Mouse (Mus musculus): ENCODE results near the gene Cln5.

The Cln5 gene

DNA sequence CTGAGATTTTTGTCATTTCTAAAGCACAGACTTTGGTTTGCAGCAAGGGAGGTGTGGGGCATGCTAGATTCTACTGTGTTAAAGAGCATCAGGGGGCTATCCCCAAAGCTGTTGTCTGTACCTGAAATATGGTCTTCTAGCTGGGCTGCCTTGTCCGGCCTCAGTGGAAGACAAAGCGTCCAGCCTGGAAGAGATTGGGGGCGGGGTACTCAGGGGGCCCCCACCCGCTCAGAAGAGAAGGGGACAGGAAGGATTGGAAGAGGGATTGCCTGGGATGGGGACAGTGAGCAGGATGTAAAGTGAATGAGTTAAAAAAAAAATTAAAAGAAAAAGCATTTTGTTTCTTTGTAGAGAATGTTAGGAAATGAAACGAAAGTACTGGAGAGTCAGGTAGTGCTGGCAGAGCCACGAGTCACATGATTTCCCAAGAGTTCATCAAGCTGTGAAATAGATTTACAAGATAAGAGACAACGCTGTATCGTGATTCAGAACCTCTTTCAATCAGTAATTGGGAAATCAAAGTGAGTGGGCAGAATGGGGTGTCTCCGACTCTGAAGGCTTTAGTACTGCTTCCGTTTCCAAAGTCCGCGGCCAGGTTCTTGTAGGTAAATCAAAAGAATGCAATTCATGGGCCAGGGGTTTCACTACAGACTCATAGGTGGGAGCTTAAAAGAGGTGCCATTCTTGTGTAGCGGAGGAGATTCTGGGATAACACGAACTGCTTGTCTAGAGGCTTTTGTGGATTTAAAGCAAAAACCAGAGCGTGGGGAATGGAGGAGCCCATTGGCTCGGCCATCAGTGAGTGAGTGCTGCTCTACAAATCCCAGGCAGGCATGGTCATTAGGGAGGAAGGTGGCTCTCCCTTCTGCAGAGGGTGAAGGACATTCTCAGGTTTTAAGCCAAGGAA is 8.2 kb downstream of the Cln5 start:
- no peak for DNase-seq (ENCODE audit: extremely low spot score, low read depth, low spot score)

DNA sequence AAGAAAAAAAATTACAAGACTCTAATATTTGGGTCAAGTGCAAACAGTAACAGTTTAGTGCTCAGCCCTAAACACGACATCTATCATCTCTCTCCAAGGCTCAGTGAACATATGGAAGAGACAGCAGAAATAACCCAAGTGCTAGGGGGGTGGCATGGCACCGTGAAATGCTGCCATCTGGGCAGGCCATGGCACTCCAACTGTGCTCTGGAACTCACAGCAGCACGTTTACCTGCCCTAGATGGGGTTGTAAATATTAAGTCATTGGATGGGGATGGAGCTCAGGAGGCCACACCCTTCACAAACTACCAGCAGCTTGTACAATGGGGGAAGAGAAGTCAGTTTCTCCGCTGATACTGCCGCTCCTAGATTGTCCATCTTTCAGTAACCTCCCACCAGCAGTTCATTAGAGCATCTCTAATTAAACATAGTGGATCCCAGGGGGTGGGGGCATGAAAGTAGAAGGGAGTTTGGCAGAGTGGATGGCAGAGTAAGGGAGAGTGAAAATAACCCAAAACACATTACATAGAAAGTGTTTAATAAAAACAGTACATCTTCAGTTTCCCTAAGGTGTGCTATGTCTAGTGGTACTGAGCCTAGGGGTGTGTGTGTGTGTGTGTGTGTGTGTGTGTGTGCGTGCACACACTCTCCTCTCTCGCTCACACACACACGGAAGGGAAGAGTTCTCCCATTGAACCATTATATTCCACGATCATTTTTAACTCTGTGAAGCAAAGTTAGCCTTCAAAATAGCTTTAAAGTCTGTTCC is 9.4 kb downstream of the Cln5 start:
- DNase-seq (ENCODE audit: extremely low spot score, low read depth, low spot score), result no peak

DNA sequence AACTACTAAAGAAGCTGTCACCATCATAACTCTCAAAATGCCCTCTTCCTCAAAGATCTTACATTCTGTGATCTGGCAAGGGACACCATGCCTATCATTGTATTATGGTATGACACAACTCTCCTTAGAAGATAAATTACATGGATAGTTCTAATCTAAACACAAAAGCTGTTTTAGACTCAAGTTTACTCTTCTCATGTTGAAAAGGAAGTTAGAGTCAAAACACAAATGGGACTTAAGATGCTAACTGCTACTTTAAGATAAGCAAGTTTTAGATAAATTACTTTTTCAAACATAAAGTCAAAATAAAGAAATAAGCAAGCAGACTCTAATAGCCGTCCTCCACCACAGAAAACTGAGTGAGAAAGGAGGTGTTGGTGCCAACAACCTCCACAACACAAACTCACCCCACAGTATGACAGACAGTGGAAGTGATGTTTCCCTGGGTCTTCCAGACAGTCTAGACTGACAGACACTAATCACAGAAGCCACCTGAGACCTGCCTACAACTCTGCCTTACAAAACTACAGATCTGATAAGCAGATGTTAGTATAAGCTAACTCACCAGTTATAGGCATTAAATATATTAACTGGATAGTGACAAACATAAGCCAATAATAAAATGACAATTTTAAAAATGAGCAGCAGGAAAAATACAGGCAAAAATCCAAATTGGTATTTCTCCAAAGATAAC is 16.0 kb downstream of the Cln5 start:
- no peak for DNase-seq (ENCODE audit: extremely low spot score, low read depth, low spot score)

DNA sequence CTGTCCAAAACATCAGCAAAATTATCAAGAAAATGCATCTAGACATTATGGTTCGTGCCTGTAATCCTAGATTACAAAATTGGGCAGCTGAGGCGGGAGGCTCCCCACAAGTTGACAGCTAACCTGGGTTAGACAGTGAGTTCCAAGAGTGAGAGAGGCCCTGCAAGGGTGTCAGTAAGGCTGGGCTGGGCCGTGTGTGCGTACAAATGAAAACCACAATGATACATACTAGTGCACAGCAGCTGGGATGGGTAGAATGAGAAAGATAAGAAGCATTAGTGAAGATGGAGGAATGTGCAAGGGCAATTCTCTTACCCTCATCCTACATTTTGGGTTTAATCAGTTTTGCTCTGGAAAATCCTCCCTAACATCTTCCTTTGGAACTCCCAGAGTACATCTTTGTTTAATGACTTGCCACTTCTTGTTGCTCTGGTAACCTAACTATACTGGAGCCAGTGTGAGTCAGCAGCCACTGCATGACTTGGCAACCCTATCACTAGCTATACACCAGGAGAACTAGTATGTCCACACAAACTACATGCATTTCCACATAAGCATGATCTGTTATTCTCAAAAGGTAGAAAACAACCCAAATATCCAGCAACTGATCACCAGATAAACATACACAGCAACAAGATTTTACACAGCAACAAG is 16.8 kb downstream of the Cln5 start:
- no peak for DNase-seq (ENCODE audit: extremely low spot score, low read depth, low spot score)

DNA sequence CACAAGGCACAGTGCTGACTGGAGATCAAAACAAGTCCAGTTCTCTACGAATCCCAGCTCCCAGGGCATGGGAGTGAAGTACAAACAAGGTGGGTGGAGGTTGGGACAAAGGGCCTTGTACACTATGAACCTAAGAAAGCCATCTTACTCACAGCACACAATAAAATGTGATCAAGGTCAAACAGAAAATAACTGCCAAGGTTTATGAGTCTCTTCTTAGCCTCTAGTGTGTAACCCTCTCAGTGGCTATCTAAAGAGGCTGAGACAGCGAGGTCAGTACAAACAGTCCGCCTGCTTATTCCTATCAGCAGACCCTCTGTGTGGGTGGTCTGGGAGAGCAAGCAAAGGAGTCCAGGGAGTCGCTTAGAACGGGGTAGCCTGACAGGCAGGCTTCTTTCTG is 17.8 kb downstream of the Cln5 start:
- DNase-seq (ENCODE audit: extremely low spot score, low read depth, low spot score), result no peak

DNA sequence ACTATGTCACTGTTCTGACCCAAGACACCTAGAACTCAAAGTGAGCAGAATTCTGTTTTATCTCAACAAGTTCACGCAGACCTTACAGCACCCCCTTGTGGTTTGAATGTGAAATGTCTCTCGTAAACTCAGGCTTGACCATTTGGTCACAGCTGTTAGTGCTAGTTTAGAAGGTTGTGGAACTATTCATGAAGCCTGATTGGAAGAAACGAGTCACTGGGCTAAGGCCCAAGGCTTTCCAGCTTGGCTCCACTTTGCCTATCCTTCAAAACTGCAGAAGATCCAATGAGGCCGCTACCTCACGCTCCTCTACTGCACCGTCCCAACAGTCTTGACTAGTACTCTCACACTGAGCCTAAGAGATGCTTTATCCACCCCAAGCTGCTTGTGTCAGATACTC is 18.6 kb downstream of the Cln5 start:
- DNase-seq (ENCODE audit: extremely low spot score, low read depth, low spot score), result peak; percentile 33

DNA sequence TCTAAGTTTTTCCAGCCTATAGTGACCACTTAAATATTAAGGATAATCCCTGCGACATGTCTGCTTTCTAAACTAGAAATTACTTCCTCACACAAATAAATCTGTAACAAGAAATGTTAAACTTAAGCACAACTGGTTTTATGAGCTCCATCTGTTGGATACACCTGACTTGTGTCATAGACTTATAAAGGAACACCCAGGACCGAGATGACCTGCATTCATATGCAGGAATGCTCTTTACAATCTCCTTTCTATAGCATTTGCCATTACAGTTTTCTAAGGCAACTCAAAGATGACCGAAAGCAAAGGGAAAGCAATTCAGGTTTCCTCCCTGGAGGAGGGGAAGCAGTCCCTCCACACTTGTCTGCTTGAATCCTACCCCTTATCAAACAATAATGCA is 23.2 kb downstream of the Cln5 start:
- no peak for DNase-seq (ENCODE audit: extremely low spot score, low read depth, low spot score)

DNA sequence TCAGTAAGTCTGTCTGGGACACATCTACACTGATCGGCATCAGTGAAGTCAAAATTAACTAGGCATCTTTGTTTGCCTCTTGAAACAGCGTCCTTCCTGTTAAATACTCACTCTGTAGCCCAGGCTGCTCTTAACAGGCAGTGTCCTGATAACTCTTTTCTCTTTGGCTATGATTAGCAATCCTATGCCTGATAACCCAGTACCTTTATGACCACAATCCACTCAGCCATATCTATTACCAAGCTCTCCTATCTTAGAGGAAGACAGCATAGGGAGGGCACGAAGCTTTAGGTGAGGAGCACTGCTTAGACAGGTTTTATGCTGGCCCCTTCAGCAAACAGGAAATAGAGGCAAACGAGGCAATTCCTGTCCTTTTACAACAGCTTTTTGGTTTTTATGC is 23.7 kb downstream of the Cln5 start:
- no peak for DNase-seq (ENCODE audit: extremely low spot score, low read depth, low spot score)

DNA sequence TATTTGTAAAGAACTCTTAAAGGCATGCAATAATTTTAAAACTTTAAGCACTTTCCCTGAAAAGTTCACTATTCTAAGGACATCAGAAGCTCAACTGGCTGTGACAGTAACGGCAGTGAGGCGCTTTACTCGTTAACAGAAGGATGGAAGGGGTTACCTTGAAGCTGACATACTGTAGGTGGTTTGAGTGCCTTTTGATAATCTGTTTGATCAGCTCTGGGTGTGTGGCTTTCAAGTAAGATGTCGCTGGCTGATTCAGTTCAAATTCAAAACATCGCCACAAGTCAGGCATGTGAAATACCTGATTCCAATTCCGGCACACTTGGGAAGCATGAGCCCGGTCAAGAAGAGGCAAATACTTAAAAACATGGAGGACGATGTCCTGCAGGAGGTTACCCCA is 25.0 kb downstream of the Cln5 start:
- no peak for DNase-seq (ENCODE audit: extremely low spot score, low read depth, low spot score)

DNA sequence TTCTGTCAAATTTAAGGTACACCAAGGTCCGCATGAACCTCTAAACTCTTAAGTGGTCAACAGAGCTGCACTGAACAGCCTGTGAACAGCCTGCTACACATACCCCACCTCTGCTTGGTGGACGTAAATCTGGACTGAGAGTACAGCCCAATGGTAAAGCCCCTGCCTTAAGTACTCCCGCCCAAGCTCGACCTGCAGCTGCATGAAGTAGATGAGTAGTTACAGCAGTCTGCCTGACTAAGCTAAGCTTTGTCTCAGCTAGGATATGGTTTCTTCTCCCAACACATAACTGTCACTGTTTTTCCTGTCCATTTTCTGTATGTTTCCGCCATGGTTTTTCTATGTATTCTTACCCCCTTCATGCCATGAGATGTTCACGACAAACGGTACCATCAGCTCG is 25.8 kb downstream of the Cln5 start:
- no peak for DNase-seq (ENCODE audit: extremely low spot score, low read depth, low spot score)

DNA sequence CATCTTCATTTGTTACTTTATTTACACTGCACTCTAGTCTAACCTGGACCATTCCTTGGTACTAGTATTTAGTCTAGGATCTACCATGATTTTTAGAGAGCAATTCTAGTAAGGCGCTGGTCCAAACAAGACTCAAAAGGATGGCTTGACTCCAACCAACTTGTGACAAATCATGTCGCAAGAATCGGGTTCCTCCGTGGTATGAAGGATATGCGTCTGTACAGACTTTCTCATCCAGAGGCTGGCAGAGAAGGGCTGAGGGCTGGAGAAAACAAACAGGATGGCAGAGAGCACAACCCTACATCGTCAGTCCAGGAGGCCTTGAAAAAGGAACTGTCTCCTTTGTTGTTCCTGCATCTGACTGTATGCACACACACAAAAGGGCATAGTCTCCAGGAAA is 26.6 kb downstream of the Cln5 start:
- no peak for DNase-seq (ENCODE audit: extremely low spot score, low read depth, low spot score)

DNA sequence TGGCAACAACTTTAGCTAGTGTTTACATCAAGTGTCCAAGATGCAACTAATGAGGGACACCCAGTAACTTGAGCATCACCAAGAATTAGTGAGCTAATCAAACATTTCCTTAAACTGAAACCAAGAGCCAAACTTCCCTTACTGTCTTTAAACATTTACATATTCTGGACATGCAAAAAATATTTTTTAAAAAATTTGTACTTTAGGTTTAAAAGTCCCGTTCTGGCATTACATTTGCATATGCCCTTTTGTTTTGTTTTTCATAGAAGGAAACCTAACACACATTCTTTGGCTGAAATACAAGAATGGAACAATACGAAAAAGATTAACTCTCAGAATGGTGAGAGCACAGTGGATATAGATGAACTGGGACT is 28.2 kb downstream of the Cln5 start:
- DNase-seq (ENCODE audit: extremely low spot score, low read depth, low spot score), result no peak

DNA sequence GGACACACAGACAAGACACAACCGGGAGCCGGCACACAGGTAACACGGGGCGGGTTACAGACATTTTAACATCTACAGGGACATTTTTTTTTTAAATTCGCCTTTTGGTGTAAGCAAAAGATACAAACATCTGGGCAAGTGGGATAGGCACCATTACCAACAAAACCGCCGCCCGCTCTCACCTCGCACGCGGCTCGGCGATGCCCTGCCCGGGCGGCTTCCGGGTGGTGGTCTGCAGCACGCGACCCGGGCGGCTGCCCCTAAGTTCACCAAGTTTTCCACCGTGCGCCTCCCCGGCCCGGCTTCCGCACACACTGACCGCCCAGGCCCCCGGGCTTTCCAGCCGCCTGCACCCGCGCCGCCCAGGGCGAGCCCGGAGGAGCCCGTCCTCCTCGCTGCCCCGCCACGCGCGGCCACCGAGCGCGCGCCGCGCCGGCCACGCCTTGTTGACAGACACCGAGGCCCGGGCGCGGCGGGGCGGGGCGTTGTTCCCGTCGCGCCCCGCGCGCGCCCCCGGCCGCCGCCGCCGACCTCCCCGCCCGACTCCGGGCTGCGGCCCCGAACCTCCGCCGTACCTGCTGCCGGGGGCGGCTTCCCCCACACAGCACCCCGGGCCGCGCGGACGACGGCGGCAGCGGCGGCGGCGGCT is 28.7 kb downstream of the Cln5 start:
- DNase-seq (ENCODE audit: extremely low spot score, low read depth, low spot score), result no peak

DNA sequence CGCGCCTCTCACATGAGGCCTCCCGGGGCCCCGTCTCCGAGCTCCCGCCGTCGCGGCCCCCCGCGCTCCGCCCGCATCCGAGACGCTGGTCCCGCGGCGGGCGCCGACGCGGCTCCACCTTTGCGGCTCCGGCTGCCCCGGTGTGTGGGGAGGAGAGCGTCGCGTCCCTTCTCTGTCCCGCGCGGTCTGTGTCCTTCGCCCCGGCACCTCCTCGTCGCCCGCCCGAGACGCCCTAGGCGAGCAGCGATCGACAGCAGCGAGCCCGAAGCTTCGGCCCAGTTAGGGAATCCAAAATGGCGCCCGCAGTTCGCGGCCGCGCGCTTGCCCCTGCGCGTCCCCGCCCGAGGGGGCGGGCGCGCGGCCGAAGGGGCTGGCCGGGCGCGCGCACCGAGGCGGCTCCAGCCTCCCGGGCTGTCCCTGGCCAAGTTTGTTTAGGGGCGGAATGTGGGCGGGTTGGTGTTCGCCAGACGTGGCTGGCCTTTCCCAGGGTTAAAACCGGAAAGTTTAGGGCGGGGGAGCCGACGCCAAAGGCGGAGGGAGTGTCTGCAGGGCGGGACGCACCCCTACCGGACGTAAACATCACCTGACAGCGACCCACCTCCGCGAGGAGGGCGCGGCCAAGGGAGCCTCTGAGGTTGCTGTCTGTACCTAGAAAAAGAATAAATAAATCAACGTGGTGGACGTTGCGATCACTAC is 29.4 kb downstream of the Cln5 start, which contains the start of gene Fbxl3:
TSS of gene Fbxl3 (minus strand) at position 329 of the 696 bp plus-strand sequence.
- peak; percentile 54 for DNase-seq (ENCODE audit: extremely low spot score, low read depth, low spot score)

DNA sequence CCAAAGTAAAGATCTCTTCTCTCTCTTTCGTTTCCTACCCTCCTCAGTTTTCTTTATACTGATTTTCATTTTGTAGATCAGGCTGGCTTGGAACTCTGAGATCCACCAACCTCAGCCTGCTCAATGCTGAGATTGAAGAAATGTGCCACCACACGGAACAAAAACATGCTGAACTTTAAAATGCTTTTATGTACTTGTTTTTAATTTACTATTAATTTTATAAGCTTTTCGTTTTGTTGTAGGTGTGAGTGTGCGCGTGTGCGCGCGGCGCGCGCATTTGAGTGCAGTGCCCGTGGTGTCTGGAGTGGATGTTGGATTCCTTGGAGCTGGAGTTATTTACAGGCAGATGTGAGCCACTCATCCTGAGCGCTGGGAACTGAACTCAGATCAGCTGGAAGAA is 30.3 kb downstream of the Cln5 start:
- DNase-seq (ENCODE audit: extremely low spot score, low read depth, low spot score), result no peak

DNA sequence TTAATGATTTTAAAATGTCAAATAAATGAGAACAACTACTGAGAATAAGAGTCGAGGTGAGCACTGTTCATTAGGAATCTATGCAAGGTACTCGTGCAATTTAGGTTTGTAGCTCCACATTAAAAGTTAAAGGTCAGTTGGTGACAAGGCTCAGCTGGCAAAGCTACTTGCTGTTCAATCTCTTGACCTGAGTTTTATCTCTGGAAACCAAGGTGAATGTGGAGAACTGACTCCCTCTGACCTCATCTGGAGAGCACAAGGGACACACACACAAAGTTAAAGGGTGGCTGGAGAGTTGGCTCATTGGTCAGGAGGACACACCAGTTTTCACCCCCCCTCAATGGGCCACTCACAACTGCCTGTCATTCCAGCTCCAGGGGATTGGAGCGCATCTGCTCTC is 31.2 kb downstream of the Cln5 start:
- no peak for DNase-seq (ENCODE audit: extremely low spot score, low read depth, low spot score)

DNA sequence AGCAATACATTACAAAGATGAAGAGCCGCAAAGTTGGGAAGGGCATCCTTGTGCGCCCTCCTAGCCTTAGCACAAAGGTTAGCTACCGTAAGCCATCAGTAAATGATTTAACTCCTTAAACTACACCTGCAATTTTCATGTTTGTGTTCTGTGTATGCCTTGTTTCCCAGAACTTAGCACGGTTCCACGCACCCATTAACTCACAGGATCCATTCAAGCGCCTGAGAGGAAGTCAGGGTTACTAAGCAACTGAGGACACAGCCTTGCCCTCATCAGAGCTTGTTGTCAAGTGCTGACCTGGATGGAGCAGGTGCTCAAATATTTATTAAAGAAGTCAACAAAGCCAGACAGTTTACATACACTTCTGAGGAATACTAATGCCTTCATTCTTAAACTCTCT is 32.2 kb downstream of the Cln5 start:
- no peak for DNase-seq (ENCODE audit: extremely low spot score, low read depth, low spot score)

DNA sequence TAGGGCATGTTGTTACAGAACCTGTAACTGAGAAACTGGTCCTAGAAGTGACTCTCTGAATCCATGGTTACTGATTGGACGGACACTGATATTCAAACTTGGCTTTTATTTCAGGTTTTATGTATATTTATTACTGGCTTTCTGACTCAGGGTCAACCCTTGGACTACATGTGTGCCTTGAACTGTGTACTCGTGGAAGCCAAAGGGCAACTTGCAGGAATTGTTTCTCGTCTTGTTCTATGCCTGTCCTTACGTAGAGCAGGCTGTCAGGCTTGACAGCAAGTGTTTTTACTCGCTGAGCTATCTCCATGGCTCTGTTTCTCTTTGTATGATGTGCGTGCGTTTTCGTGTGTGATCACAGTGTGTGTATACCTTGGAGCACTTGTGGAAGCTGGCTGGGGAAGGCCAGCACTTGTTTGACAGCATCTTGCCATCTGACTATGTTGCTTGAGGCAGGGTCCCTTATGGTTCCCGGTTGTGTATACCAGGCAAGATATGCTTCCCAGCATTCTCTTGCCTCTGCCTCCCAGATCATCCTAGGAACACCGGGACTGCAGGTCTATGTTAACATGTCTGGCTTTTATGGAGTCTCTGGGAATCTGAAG is 32.8 kb downstream of the Cln5 start:
- DNase-seq (ENCODE audit: extremely low spot score, low read depth, low spot score), result no peak

DNA sequence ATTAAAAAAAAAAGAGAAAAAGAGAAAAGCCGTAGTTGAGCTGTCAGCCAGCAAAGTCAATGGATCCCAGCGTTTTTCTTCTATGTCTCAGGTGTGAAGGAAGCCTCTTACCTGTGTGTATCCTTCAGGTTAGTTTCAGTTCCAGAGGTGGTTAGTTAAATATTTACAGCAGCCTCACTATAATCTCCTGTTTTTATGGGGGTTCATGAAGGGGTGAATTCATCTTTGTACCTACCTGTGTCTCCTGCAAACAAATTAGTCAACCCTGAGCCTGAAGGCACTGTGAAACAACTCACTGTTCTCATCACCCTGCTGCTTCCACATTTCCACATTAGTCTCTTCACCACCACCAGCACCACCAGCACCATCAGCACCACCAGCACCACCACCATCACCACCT is 36.3 kb downstream of the Cln5 start:
- DNase-seq (ENCODE audit: extremely low spot score, low read depth, low spot score), result no peak

DNA sequence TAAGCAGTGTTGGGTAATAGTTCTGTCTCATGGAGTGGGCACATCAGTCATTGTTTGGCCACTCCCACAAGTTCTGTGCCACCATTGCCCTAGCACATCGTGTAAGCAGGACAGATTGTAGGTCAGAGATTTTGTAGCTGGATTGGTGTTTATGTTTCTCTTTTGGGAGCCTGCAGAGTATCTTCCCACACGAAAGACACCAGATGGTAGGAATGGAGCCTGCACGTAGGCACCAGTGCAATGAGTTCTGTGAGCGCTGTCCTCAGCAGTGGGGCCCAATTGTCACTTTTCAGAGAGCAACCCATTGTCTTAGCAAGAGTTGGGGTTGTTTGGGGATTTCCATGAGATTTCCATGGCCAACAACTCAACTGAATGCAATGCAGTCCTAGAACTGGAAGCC is 40.0 kb downstream of the Cln5 start:
- no peak for DNase-seq (ENCODE audit: extremely low spot score, low read depth, low spot score)

All from hindlimb bud, embryonic 11.5 days (tissue).